Mouse (Mus musculus) ES-E14 (cell line): ENCODE data around the gene 1110051M20Rik.

Source experiments
- CHD2 ChIP-seq: IDR thresholded peaks from 2 replicates; pipeline ENCODE4 v1.6.1; 2014; ENCODE audit warnings: mild to moderate bottlenecking, low read depth, low read length, inconsistent platforms
- HCFC1 ChIP-seq: IDR thresholded peaks from 2 replicates; pipeline ENCODE4 v1.6.1; 2012; ENCODE audit warnings: low read length, inconsistent platforms, borderline replicate concordance; ENCODE audit not compliant: insufficient read depth
- ZNF384 ChIP-seq: IDR thresholded peaks from 2 replicates; pipeline ENCODE4 v1.6.1; 2012; ENCODE audit warnings: low read depth, low read length, inconsistent platforms

GRCm38 (mm10) chr2:91452658-91453057 lies 8.2 kb upstream of the 1110051M20Rik start:
- TF ChIP-seq HCFC1 (no peak), CHD2 (no peak), ZNF384 (no peak)
